Mouse (Mus musculus) stomach, postnatal 0 days (tissue): ENCODE data around the gene Ttc41. TPM values are rescaled to one million over a fixed set of nuclear protein-coding genes. Genes with fewer than 3 reads are reported as not detected.

Experiments used
- ATAC-seq: fragments of 200-750 bp; cut with Nextera tagmentation; 2 replicates; pipeline ENCODE4 v1.8.0; 2017; ENCODE audit not compliant: low FRiP score, low TSS enrichment
- DNase-seq: peaks from one replicate; pipeline ENCODE4 v3.0.0-alpha.2; 2016; ENCODE audit warnings: low spot score
- H3K27ac ChIP-seq: fragments of 300-500 bp; sonication (generic); replicated peaks from 2 replicates; pipeline ENCODE4 v1.5.1; 2014; ENCODE audit warnings: mild to moderate bottlenecking, control low read depth
- H3K27me3 ChIP-seq: fragments of 300-500 bp; sonication (generic); 2 replicates; pipeline ENCODE4 v1.6.1; 2014; ENCODE audit warnings: low read length; ENCODE audit not compliant: control insufficient read depth, insufficient read depth
- H3K36me3 ChIP-seq: fragments of 300-500 bp; sonication (generic); 2 replicates; pipeline ENCODE4 v1.6.1; 2014; ENCODE audit warnings: low read length, mixed read lengths; ENCODE audit not compliant: control insufficient read depth, insufficient read depth
- H3K4me1 ChIP-seq: fragments of 300-500 bp; sonication (generic); replicated peaks from 2 replicates; pipeline ENCODE4 v1.6.1; 2014; ENCODE audit warnings: antibody characterized with exemption; ENCODE audit not compliant: control insufficient read depth, insufficient read depth
- H3K4me2 ChIP-seq: fragments of 300-500 bp; sonication (generic); replicated peaks from 2 replicates; pipeline ENCODE4 v1.6.1; 2014; ENCODE audit warnings: low read depth, mild to moderate bottlenecking, control low read depth, moderate library complexity
- H3K4me3 ChIP-seq: fragments of 300-500 bp; sonication (generic); 2 replicates; pipeline ENCODE4 v1.5.1; 2014; ENCODE audit warnings: low read depth, low read length, control low read depth
- H3K9ac ChIP-seq: fragments of 300-500 bp; sonication (generic); 2 replicates; pipeline ENCODE4 v1.6.1; 2014; ENCODE audit warnings: mild to moderate bottlenecking, low read length, control low read depth, mixed read lengths
- H3K9me3 ChIP-seq: fragments of 300-500 bp; sonication (generic); 2 replicates; pipeline ENCODE4 v1.6.1; 2016; ENCODE audit warnings: low read length; ENCODE audit not compliant: control insufficient read depth
- CTCF ChIP-seq: IDR thresholded peaks from 2 replicates; pipeline ENCODE4 v1.5.1; 2016; ENCODE audit warnings: antibody characterized with exemption, low read depth, mild to moderate bottlenecking, moderate library complexity
- EP300 ChIP-seq: optimal IDR thresholded peaks from 2 replicates; pipeline ENCODE3; 2016; ENCODE audit warnings: antibody characterized with exemption
- WGBS: fragments of 180-500 bp; shearing (Covaris S2); extraction: QIAGEN DNeasy Blood & Tissue Kit; methylation state at CpG from one replicate; pipeline ENCODE4 v1.1.7; 2014; 5-methylcytosine and 5-hydroxymethylcytosine counted together
- polyA plus RNA-seq: library from polyadenylated mRNA; unstranded; fragments of >200 nt; fragmentation: Nextera tagmentation; extraction: Ambion mirVana; gene quantifications from 2 replicates; pipeline ENCODE4 v1.2.1, GENCODE M21; 2015

Gene Ttc41
- polyA plus RNA-seq, 1 experiment from 2014 or later, result 0.38 TPM

- Histone ChIP-seq H3K36me3 (0 out of 2 replicates have a peak, but pooled peaks cover 3% of the 10 kb centered on the region), H3K4me2 (no peak overlapping the region), H3K4me3 (no peak overlapping the region), H3K9me3 (no peaks in the 10 kb centered on the region), H3K27me3 (no peaks in the 10 kb centered on the region), H3K4me1 (no peaks in the 10 kb centered on the region), H3K9ac (no peak overlapping the region), H3K27ac (no peak overlapping the region)
- DNase-seq (no peak), ATAC-seq (no peak)
- WGBS, result 87% methylated on average over 5 of the region's 5 CpGs
- no peak for TF ChIP-seq CTCF
- TF ChIP-seq EP300, result no peak
Observed at GRCm38 (mm10) chr10:86810612-86811011, 105.0 kb downstream of the Ttc41 start.

DNA sequence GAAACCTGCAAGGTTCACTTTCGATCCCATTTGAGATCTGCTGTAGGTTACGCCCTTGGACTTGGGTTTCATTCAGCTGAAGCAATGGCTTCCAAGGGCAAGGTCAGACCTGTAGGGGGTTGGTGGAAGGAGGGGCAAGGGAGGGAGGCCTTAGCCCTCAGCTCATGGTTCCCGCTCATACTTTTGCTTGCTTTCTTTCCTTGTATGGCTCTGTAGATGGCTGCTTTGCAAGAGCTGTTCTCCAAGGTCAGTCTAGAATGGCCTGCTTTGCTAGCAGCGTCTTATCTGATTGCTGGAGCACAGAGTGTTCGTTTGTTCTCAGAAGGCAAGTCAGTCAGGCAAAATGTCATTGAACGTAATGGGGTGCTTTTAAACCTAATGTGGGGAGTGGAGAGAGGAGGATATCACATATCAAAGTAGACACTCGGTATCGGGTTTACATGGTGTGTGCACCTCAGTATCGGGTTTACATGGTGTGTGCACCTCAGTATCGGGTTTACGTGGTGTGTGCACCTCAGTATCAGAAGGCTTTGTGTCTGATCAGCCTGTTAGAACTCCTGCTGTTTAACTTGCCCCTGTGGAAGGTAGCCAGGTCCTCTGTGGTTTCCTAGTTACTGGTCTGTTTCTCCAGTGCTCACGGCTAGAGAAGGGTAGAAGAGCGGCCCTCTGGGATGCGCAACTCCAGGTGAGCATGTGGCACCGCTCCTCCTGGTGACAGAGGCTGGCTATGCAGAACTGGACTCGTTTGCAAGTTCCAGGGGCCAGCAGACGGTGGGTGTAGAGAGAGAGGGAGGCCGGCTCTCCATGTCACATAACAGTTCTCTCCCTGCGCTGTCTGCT lies 108.9 kb downstream of the Ttc41 start:
- TF ChIP-seq EP300, result no peak
- TF ChIP-seq CTCF, result peak; percentile 33
- WGBS, result 60% methylated on average over 19 of the region's 19 CpGs
- no peaks in the 10 kb centered on the region for H3K27me3 ChIP-seq
- DNase-seq (peak; percentile 69), ATAC-seq (peak; percentile 86)
- H3K4me2 ChIP-seq, result peak overlapping the region; percentile 11; the same call in 1 of the 2 replicates
- H3K4me3 ChIP-seq, result no peak overlapping the region
- H3K27ac ChIP-seq, result peak overlapping the region; percentile 81
- H3K4me1 ChIP-seq, result no peaks in the 10 kb centered on the region
- no peak overlapping the region for H3K9ac ChIP-seq
- H3K9me3 ChIP-seq, result no peaks in the 10 kb centered on the region
- H3K36me3 ChIP-seq, result no peaks in the 10 kb centered on the region; the same call in 1 of the 2 replicates

- Histone ChIP-seq H3K9ac (no peak overlapping the region), H3K4me2 (no peak overlapping the region), H3K27me3 (no peaks in the 10 kb centered on the region), H3K36me3 (no peaks in the 10 kb centered on the region; the same call in 1 of the 2 replicates), H3K4me1 (0 out of 2 replicates have a peak, but pooled peaks cover 2% of the 10 kb centered on the region), H3K9me3 (no peaks in the 10 kb centered on the region), H3K27ac (0 out of 2 replicates have a peak overlapping the region, but pooled peaks have one; percentile 30), H3K4me3 (no peak overlapping the region)
- TF ChIP-seq CTCF, result no peak
- no peak for TF ChIP-seq EP300
- DNase-seq (no peak), ATAC-seq (no peak)
- 81% methylated on average over 7 of the region's 7 CpGs for WGBS
Observed at GRCm38 (mm10) chr10:86815133-86815532, 109.5 kb downstream of the Ttc41 start.

DNA sequence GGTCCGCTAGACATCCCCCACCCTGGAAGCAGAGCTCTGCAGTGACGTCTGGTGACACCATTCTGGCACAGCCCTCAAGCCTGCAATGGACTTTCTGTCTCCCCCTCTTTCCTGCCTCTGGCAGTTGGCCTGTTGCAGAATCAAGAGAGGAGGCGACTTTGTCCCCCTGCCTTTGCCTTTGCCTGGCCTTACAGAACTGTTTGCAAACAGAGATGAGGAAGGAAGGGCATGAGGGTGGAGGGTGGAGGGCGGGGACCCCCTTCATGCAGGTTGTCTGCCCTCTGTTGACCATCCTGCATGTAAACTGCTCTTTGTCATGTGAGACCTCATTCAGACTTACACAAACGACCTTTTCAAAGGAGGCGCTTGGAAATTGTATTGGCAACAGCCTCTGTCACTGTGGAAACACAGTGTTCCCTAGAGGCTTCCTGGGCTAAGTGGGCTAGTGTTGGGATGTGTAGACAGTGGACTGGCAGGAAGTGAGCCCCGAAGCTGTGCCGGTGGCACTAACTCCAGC lies 114.1 kb downstream of the Ttc41 start:
- DNase-seq, result peak; percentile 36
- TF ChIP-seq EP300 (no peak), CTCF (peak; percentile 15; the same call in 1 of the 2 replicates)
- Histone ChIP-seq H3K9ac (no peak overlapping the region), H3K36me3 (peaks cover 9% of the 10 kb centered on the region), H3K27ac (peak overlapping the region; percentile 71), H3K4me3 (no peak overlapping the region), H3K9me3 (no peaks in the 10 kb centered on the region), H3K27me3 (no peaks in the 10 kb centered on the region), H3K4me2 (no peak overlapping the region), H3K4me1 (0 out of 2 replicates have a peak, but pooled peaks cover 2% of the 10 kb centered on the region)
- 37% methylated on average over 8 of the region's 8 CpGs for WGBS
- peak; percentile 21; the same call in 1 of the 2 replicates for ATAC-seq

DNA sequence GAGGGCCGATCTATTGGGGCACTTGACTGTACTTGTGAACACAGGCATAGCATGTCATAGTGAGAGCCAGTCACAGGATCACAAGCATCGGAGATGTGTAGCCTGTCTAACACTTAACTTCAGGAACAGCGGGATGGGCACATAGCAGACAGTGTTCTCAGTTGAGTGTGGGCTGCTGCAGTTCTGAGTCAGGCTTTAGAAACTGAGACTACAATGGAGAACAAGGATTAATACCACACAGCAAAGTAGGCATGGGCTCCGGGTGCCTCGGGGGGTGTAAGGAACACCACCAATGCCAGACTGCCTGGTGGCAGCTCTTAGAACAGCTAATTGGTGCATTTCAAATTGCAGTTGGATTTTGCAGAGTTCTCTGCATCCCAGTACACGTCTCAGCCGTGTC lies 115.4 kb downstream of the Ttc41 start:
- no peak overlapping the region for H3K4me3 ChIP-seq
- DNase-seq (no peak), ATAC-seq (no peak)
- H3K36me3 ChIP-seq, result peaks cover 12% of the 10 kb centered on the region
- H3K27me3 ChIP-seq, result no peaks in the 10 kb centered on the region
- H3K27ac ChIP-seq, result no peak overlapping the region
- H3K9ac ChIP-seq, result no peak overlapping the region
- TF ChIP-seq CTCF (no peak), EP300 (no peak)
- H3K4me1 ChIP-seq, result 0 out of 2 replicates have a peak, but pooled peaks cover 2% of the 10 kb centered on the region
- WGBS, result 91% methylated on average over 7 of the region's 7 CpGs
- H3K4me2 ChIP-seq, result no peak overlapping the region
- no peaks in the 10 kb centered on the region for H3K9me3 ChIP-seq
